Comparison of ENCODE assay signal across 20 mouse cellular contexts in the genomic region with DNA sequence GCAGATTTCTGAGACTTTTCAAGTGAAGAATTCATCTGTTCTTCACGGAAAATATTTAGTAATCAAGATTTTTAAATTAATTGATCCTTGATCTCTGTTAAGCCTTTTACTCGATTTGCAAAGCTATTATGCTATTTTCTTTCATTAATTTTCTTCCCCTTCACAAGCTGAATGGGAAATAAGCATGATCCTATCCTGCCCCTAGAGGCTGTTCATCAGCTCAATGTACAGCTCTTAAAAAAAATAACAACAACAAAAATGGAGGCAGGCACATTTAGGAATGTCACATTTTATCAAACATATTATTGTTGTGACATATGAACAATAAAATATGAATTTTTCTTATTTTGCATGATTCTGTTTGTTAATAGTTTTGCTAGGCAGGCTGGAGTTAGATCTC.
DNase-seq lines count a peak whose midpoint lies in the region; ATAC-seq and TF ChIP-seq lines count a peak whose summit lies in the region.
"Had no signal": no experiment of that assay in that cellular context is flagged by ENCODE, and none has a peak within 500 bp of the region (broad histone marks: within the 10 kb centered on the region; RNA-seq: fewer than 3 reads in every experiment).

No protein-coding gene starts in this region.

- no peak overlapping the region for H3K4me3 ChIP-seq in heart, postnatal 0 days (ENCODE audit: low read depth, low read length)
- H3K4me3 ChIP-seq in heart, embryonic 11.5 days (ENCODE audit: low read depth, low read length) = no peak overlapping the region
- no peak overlapping the region for H3K4me3 ChIP-seq in kidney, postnatal 0 days (replicated peaks; ENCODE audit: low read depth, low read length)
- no peak overlapping the region for H3K4me3 ChIP-seq in lung, postnatal 0 days (ENCODE audit: low read depth, low read length)
- H3K4me3 ChIP-seq: embryonic facial prominence, embryonic 12.5 days; embryonic facial prominence, embryonic 15.5 days; forebrain, embryonic 15.5 days had no signal

- 69% methylated on average over 2 of the region's 2 CpGs for WGBS in heart, postnatal 0 days
- WGBS in heart, embryonic 11.5 days (ENCODE audit: insufficient replicate concordance) = 82% methylated on average over 2 of the region's 2 CpGs
- 80% methylated on average over 2 of the region's 2 CpGs for WGBS in kidney, postnatal 0 days
- WGBS in lung, postnatal 0 days = 79% methylated on average over 2 of the region's 2 CpGs

- ATAC-seq in heart, postnatal 0 days (ENCODE audit: insufficient read depth, low read depth) = no peak
- no peak for ATAC-seq in heart, embryonic 11.5 days (replicated peaks; ENCODE audit: insufficient number of reproducible peaks, low FRiP score, low TSS enrichment)
- no peak for ATAC-seq in kidney, postnatal 0 days (replicated peaks; ENCODE audit: low FRiP score, low read depth)
- no peak for ATAC-seq in lung, postnatal 0 days
- ATAC-seq: CD4-positive, CD25-positive, alpha-beta regulatory T cell, adult 4 months; forebrain, embryonic 15.5 days had no signal

- no peaks in the 10 kb centered on the region for H3K36me3 ChIP-seq in heart, postnatal 0 days (replicated peaks; ENCODE audit: control insufficient read depth, insufficient read depth, low read length)
- no peaks in the 10 kb centered on the region for H3K36me3 ChIP-seq in heart, embryonic 11.5 days (ENCODE audit: control insufficient read depth, insufficient read depth, low read length)
- H3K36me3 ChIP-seq in kidney, postnatal 0 days (ENCODE audit: insufficient read depth, low read length) = no peaks in the 10 kb centered on the region
- no peaks in the 10 kb centered on the region for H3K36me3 ChIP-seq in lung, postnatal 0 days (ENCODE audit: insufficient read depth, low read length)
- H3K36me3 ChIP-seq: embryonic facial prominence, embryonic 12.5 days; embryonic facial prominence, embryonic 15.5 days had no signal

- DNase-seq in heart, postnatal 0 days (ENCODE audit: low spot score) = no peak
- no peak for DNase-seq in kidney, postnatal 0 days (ENCODE audit: low spot score)
- DNase-seq in kidney, adult 8-10 months = no peak
- no peak for DNase-seq in lung, postnatal 0 days (ENCODE audit: low spot score)
- no peak for DNase-seq in lung, postnatal 36 days
- no peak for DNase-seq in gastrocnemius, postnatal 25 days
- DNase-seq: adrenal gland, adult 2 months; adrenal gland, postnatal 14 days; cerebellum, adult 11 months; cerebellum, adult 2 months; cerebellum, adult 9-11 months; cerebellum, postnatal 25 days; gastrocnemius, postnatal 10 days; heart, postnatal 36 days had no signal

- H3K27ac ChIP-seq in heart, postnatal 0 days (ENCODE audit: low read depth) = no peak overlapping the region
- no peak overlapping the region for H3K27ac ChIP-seq in heart, embryonic 11.5 days (ENCODE audit: low read depth, low read length)
- no peak overlapping the region for H3K27ac ChIP-seq in kidney, postnatal 0 days
- no peak overlapping the region for H3K27ac ChIP-seq in lung, postnatal 0 days (ENCODE audit: low read length)
- H3K27ac ChIP-seq: embryonic facial prominence, embryonic 12.5 days; embryonic facial prominence, embryonic 15.5 days; forebrain, embryonic 15.5 days; hindbrain, embryonic 14.5 days had no signal

- H3K9me3 ChIP-seq in heart, postnatal 0 days (replicated peaks; ENCODE audit: control insufficient read depth, low read length) = no peaks in the 10 kb centered on the region
- H3K9me3 ChIP-seq in heart, embryonic 11.5 days (replicated peaks; ENCODE audit: control insufficient read depth, low read length) = no peaks in the 10 kb centered on the region
- H3K9me3 ChIP-seq in kidney, postnatal 0 days (replicated peaks; ENCODE audit: low read length) = no peaks in the 10 kb centered on the region
- no peaks in the 10 kb centered on the region for H3K9me3 ChIP-seq in lung, postnatal 0 days (ENCODE audit: low read length)
- H3K9me3 ChIP-seq: embryonic facial prominence, embryonic 12.5 days; embryonic facial prominence, embryonic 15.5 days; forebrain, embryonic 15.5 days had no signal

- peak; percentile 33; the same call in 1 of the 2 replicates for TF ChIP-seq CTCF in heart, postnatal 0 days (IDR thresholded peaks at IDR 0.05; ENCODE audit: low read depth)
- TF ChIP-seq CTCF in kidney, postnatal 0 days (IDR thresholded peaks at IDR 0.05; ENCODE audit: low read depth) = peak; percentile 43; the same call in 1 of the 2 replicates
- peak; percentile 14; the same call in 1 of the 2 replicates for TF ChIP-seq CTCF in lung, postnatal 0 days (IDR thresholded peaks at IDR 0.05)

- TF ChIP-seq EP300 in heart, postnatal 0 days (IDR thresholded peaks at IDR 0.05; ENCODE audit: low read depth) = no peak
- TF ChIP-seq EP300 in lung, postnatal 0 days (IDR thresholded peaks at IDR 0.05) = no peak

- H3K4me2 ChIP-seq in heart, postnatal 0 days (ENCODE audit: low read depth, low read length) = no peak overlapping the region
- no peak overlapping the region for H3K4me2 ChIP-seq in heart, embryonic 11.5 days
- H3K4me2 ChIP-seq in kidney, postnatal 0 days (ENCODE audit: low read length) = no peak overlapping the region
- no peak overlapping the region for H3K4me2 ChIP-seq in lung, postnatal 0 days (replicated peaks; ENCODE audit: low read depth, low read length)
- H3K4me2 ChIP-seq: embryonic facial prominence, embryonic 12.5 days; embryonic facial prominence, embryonic 15.5 days; forebrain, embryonic 15.5 days; hindbrain, embryonic 14.5 days had no signal

- no peak overlapping the region for H3K9ac ChIP-seq in heart, postnatal 0 days (replicated peaks; ENCODE audit: low read depth, low read length)
- no peak overlapping the region for H3K9ac ChIP-seq in heart, embryonic 11.5 days (ENCODE audit: low read depth, low read length)
- H3K9ac ChIP-seq in kidney, postnatal 0 days (ENCODE audit: low read depth, low read length) = no peak overlapping the region
- H3K9ac ChIP-seq in lung, postnatal 0 days (replicated peaks; ENCODE audit: low read depth) = no peak overlapping the region
- H3K9ac ChIP-seq: embryonic facial prominence, embryonic 12.5 days; embryonic facial prominence, embryonic 15.5 days; forebrain, embryonic 15.5 days; hindbrain, embryonic 14.5 days had no signal

- peaks cover 17% of the 10 kb centered on the region for H3K4me1 ChIP-seq in heart, postnatal 0 days (ENCODE audit: control insufficient read depth, insufficient read depth)
- peaks cover 24% of the 10 kb centered on the region for H3K4me1 ChIP-seq in heart, embryonic 11.5 days (ENCODE audit: control insufficient read depth, insufficient read depth, low read length)
- H3K4me1 ChIP-seq in kidney, postnatal 0 days (replicated peaks; ENCODE audit: insufficient read depth, low read length) = no peaks in the 10 kb centered on the region
- H3K4me1 ChIP-seq in lung, postnatal 0 days (ENCODE audit: insufficient read depth, low read depth, low read length) = no peaks in the 10 kb centered on the region

- H3K27me3 ChIP-seq in heart, postnatal 0 days (ENCODE audit: control insufficient read depth, insufficient read depth, low read length) = no peaks in the 10 kb centered on the region
- H3K27me3 ChIP-seq in heart, embryonic 11.5 days (ENCODE audit: control insufficient read depth, insufficient read depth, low read length) = no peaks in the 10 kb centered on the region
- H3K27me3 ChIP-seq in kidney, postnatal 0 days (ENCODE audit: insufficient read depth, low read length) = no peaks in the 10 kb centered on the region
- H3K27me3 ChIP-seq in lung, postnatal 0 days (replicated peaks; ENCODE audit: insufficient read depth, low read length) = no peaks in the 10 kb centered on the region
- H3K27me3 ChIP-seq: embryonic facial prominence, embryonic 15.5 days; forebrain, embryonic 15.5 days had no signal
